Mouse (Mus musculus): ENCODE measurements around the gene Plcz1.

DNA sequence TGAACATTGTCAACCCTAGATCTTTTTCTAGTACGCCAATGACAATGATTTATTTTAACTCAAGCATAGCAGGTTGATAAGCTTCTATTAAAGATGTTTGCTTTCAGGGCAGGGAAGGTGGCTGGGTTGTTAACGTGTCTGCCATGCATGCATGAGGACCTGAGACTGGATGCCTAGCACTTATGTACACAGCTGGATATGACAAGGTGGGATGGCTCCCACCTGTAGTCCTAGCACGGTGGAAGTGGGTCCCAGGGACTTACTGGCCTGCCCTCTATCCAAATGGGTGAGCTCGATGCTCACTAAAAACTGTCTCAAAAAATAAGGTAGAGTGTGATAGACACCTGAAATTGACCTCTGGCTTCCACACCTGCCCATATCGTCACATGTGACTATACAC, 48.6 kb upstream of the Plcz1 start:
- TF ChIP-seq CTCF (IDR thresholded peaks at IDR 0.05; ENCODE audit: control insufficient read depth, insufficient read depth, insufficient read length) (no peak), CEBPB (IDR thresholded peaks at IDR 0.05; ENCODE audit: low read depth) (no peak), MYOD1 (IDR thresholded peaks at IDR 0.05; ENCODE audit: control insufficient read depth, insufficient read length, low read depth) (no peak)

Data from C2C12 (cell line).